Mouse (Mus musculus) stomach, postnatal 0 days (tissue): ENCODE measurements at regions not wholly inside any gene's neighbourhood (a gene's known extent, or its start where the extent isn't known, plus 50 kb on each side); places are given as distances from the start of the nearest gene placed in this dataset.

Experiments
- ATAC-seq: fragments of 200-750 bp; cut with Nextera tagmentation; 2 replicates; pipeline ENCODE4 v1.8.0; 2017; ENCODE audit not compliant: low FRiP score, low TSS enrichment
- DNase-seq: peaks from one replicate; pipeline ENCODE4 v3.0.0-alpha.2; 2016; ENCODE audit warnings: low spot score
- H3K27ac ChIP-seq: fragments of 300-500 bp; sonication (generic); replicated peaks from 2 replicates; pipeline ENCODE4 v1.5.1; 2014; ENCODE audit warnings: mild to moderate bottlenecking, control low read depth
- H3K27me3 ChIP-seq: fragments of 300-500 bp; sonication (generic); 2 replicates; pipeline ENCODE4 v1.6.1; 2014; ENCODE audit warnings: low read length; ENCODE audit not compliant: control insufficient read depth, insufficient read depth
- H3K36me3 ChIP-seq: fragments of 300-500 bp; sonication (generic); 2 replicates; pipeline ENCODE4 v1.6.1; 2014; ENCODE audit warnings: low read length, mixed read lengths; ENCODE audit not compliant: control insufficient read depth, insufficient read depth
- H3K4me1 ChIP-seq: fragments of 300-500 bp; sonication (generic); replicated peaks from 2 replicates; pipeline ENCODE4 v1.6.1; 2014; ENCODE audit warnings: antibody characterized with exemption; ENCODE audit not compliant: control insufficient read depth, insufficient read depth
- H3K4me2 ChIP-seq: fragments of 300-500 bp; sonication (generic); replicated peaks from 2 replicates; pipeline ENCODE4 v1.6.1; 2014; ENCODE audit warnings: low read depth, mild to moderate bottlenecking, control low read depth, moderate library complexity
- H3K4me3 ChIP-seq: fragments of 300-500 bp; sonication (generic); 2 replicates; pipeline ENCODE4 v1.5.1; 2014; ENCODE audit warnings: low read depth, low read length, control low read depth
- H3K9ac ChIP-seq: fragments of 300-500 bp; sonication (generic); 2 replicates; pipeline ENCODE4 v1.6.1; 2014; ENCODE audit warnings: mild to moderate bottlenecking, low read length, control low read depth, mixed read lengths
- H3K9me3 ChIP-seq: fragments of 300-500 bp; sonication (generic); 2 replicates; pipeline ENCODE4 v1.6.1; 2016; ENCODE audit warnings: low read length; ENCODE audit not compliant: control insufficient read depth
- CTCF ChIP-seq: IDR thresholded peaks from 2 replicates; pipeline ENCODE4 v1.5.1; 2016; ENCODE audit warnings: antibody characterized with exemption, low read depth, mild to moderate bottlenecking, moderate library complexity
- EP300 ChIP-seq: optimal IDR thresholded peaks from 2 replicates; pipeline ENCODE3; 2016; ENCODE audit warnings: antibody characterized with exemption
- WGBS: fragments of 180-500 bp; shearing (Covaris S2); extraction: QIAGEN DNeasy Blood & Tissue Kit; methylation state at CpG from one replicate; pipeline ENCODE4 v1.1.7; 2014; 5-methylcytosine and 5-hydroxymethylcytosine counted together

GRCm38 (mm10) chr14:73913756-73914448, 252.9 kb downstream of the Gm21750 start:
- no peak for TF ChIP-seq CTCF
- TF ChIP-seq EP300: no peak
- no peaks in the 10 kb centered on the region for H3K9me3 ChIP-seq
- no peak overlapping the region for H3K4me2 ChIP-seq
- no peak overlapping the region for H3K4me3 ChIP-seq
- no peak overlapping the region for H3K9ac ChIP-seq
- ATAC-seq: no peak
- no peak overlapping the region for H3K27ac ChIP-seq
- no peaks in the 10 kb centered on the region for H3K4me1 ChIP-seq
- no peaks in the 10 kb centered on the region for H3K27me3 ChIP-seq
- H3K36me3 ChIP-seq: no peaks in the 10 kb centered on the region
- 56% methylated on average over 5 of the region's 5 CpGs for WGBS
- no peak for DNase-seq

GRCm38 (mm10) chr14:73915990-73916389, 255.0 kb downstream of the Gm21750 start:
- no peak overlapping the region for H3K27ac ChIP-seq
- TF ChIP-seq EP300: no peak
- no peak for TF ChIP-seq CTCF
- ATAC-seq (no peak), DNase-seq (no peak)
- no peaks in the 10 kb centered on the region for H3K27me3 ChIP-seq
- H3K9me3 ChIP-seq: no peaks in the 10 kb centered on the region
- no peak overlapping the region for H3K4me2 ChIP-seq
- no peaks in the 10 kb centered on the region for H3K36me3 ChIP-seq
- H3K4me1 ChIP-seq: no peaks in the 10 kb centered on the region
- no peak overlapping the region for H3K4me3 ChIP-seq
- H3K9ac ChIP-seq: no peak overlapping the region

DNA sequence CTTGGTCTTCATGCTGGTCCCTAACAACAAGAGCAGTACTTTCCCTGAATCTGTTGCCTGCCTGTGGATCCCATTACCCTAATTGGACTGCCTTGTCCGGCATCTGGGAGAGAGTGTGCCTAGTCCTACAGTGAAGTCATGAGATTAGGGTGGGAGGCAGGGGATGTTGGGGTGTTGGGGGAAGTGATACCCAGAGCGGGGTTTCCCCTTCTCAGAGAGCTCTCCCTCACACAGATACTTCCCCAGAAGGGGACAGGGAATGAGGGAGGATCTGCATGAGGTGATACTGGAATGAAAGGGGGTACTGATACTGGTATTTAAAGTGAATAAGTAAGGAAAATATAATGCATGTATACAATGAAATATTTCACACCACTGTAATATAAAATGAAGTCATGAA, 270.1 kb downstream of the Gm21750 start:
- WGBS: 71% methylated on average over 2 of the region's 2 CpGs
- H3K4me3 ChIP-seq: no peak overlapping the region
- ATAC-seq: no peak

GRCm38 (mm10) chr14:73947316-73947715, 286.3 kb downstream of the Gm21750 start:
- Histone ChIP-seq H3K4me3 (no peak overlapping the region), H3K4me2 (no peak overlapping the region), H3K4me1 (no peaks in the 10 kb centered on the region), H3K9ac (no peak overlapping the region), H3K27ac (no peak overlapping the region), H3K9me3 (no peaks in the 10 kb centered on the region), H3K27me3 (no peaks in the 10 kb centered on the region), H3K36me3 (no peaks in the 10 kb centered on the region)
- no peak for TF ChIP-seq CTCF
- TF ChIP-seq EP300: no peak
- DNase-seq: no peak
- 50% methylated on average over 2 of the region's 2 CpGs for WGBS
- ATAC-seq: no peak

More for the DNA sequence above, 270.1 kb downstream of the Gm21750 start:
- no peak overlapping the region for H3K27ac ChIP-seq
- H3K9ac ChIP-seq: no peak overlapping the region
- no peaks in the 10 kb centered on the region for H3K9me3 ChIP-seq
- H3K27me3 ChIP-seq: no peaks in the 10 kb centered on the region
- DNase-seq: no peak
- TF ChIP-seq EP300 (no peak), CTCF (no peak)
- no peaks in the 10 kb centered on the region for H3K36me3 ChIP-seq
- no peaks in the 10 kb centered on the region for H3K4me1 ChIP-seq
- H3K4me2 ChIP-seq: no peak overlapping the region

DNA sequence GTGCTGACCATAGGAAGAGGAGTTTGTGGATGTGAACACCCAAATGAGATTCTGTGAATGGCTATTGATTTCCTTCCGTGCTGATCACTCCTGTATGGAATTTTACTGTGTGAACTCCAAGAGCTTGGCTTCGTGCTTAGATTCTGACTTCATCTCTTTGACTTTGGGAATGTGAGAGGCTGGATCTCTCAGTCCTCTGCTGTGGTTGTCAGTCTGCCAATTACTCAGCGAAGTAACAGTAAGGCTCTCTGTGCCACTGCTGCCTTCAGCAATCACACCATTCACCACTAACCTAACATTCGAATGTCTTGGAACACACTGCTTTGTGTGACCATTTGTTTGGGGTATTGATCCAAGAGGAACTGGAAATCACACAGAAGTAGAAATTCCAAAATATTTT, 291.5 kb downstream of the Gm21750 start:
- WGBS: 77% methylated on average over 4 of the region's 4 CpGs
- Histone ChIP-seq H3K4me3 (no peak overlapping the region), H3K4me1 (no peaks in the 10 kb centered on the region), H3K9ac (no peak overlapping the region), H3K4me2 (no peak overlapping the region), H3K9me3 (no peaks in the 10 kb centered on the region), H3K36me3 (no peaks in the 10 kb centered on the region), H3K27me3 (no peaks in the 10 kb centered on the region), H3K27ac (no peak overlapping the region)
- DNase-seq (no peak), ATAC-seq (no peak)
- no peak for TF ChIP-seq CTCF
- no peak for TF ChIP-seq EP300

DNA sequence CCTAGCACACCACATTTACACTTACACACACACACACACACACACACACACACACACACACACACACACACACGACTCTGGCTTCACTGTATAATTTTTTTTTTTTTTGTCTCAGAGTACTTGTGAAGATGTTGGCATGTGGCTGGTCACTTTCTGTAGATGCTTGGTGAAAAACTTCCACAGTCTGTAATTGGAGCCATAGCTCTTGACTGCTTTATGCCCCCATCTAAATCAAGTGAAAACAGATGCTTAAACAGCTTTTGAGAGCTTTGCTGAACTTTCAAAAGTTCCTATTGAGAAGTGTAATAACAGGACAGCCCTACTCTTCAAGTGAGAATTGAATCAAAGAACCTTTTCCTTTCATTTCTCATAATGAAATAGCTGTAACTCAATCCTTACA, 317.7 kb downstream of the Gm21750 start:
- H3K27me3 ChIP-seq: no peaks in the 10 kb centered on the region
- ATAC-seq (no peak), DNase-seq (no peak)
- H3K9ac ChIP-seq: no peak overlapping the region
- no peaks in the 10 kb centered on the region for H3K9me3 ChIP-seq
- H3K36me3 ChIP-seq: no peaks in the 10 kb centered on the region
- H3K4me1 ChIP-seq: no peaks in the 10 kb centered on the region
- WGBS: 43% methylated on average over 1 of the region's 1 CpGs
- no peak for TF ChIP-seq EP300
- no peak for TF ChIP-seq CTCF
- no peak overlapping the region for H3K4me3 ChIP-seq
- no peak overlapping the region for H3K27ac ChIP-seq
- no peak overlapping the region for H3K4me2 ChIP-seq
